Mouse (Mus musculus) urinary bladder, postnatal 36 days (tissue): ENCODE data around the gene Tfb1m.

Experiments
- DNase-seq, 2 experiments: peaks; one replicate each; pipeline ENCODE4 v3.0.0; 2022; ENCODE audit warnings: low spot score in 2 of 2, mixed read lengths in 1 of 2

Tfb1m gene

GRCm38 (mm10) chr17:3557331-3558311 is at the start of gene Tfb1m:
Gene Tfb1m (minus strand): TSS chr17:3557781.
- peak; percentile 97 to 98 for DNase-seq

- DNase-seq: no peak
Observed at GRCm38 (mm10) chr17:3602954-3603672, 45.5 kb upstream of the Tfb1m start.

- no peak for DNase-seq
Observed at GRCm38 (mm10) chr17:3598393-3598792, 40.8 kb upstream of the Tfb1m start.

- DNase-seq: no peak
Observed at GRCm38 (mm10) chr17:3597866-3598265, 40.3 kb upstream of the Tfb1m start.

- no peak for DNase-seq
Observed at GRCm38 (mm10) chr17:3597130-3597529, 39.5 kb upstream of the Tfb1m start.

GRCm38 (mm10) chr17:3570876-3571275 is 13.3 kb upstream of the Tfb1m start:
- DNase-seq: peak; percentile 64 to 70

GRCm38 (mm10) chr17:3562405-3562804 is 4.8 kb upstream of the Tfb1m start:
- no peak for DNase-seq

- DNase-seq: no peak
Observed at GRCm38 (mm10) chr17:3560534-3560933, 3.0 kb upstream of the Tfb1m start.

GRCm38 (mm10) chr17:3558356-3558870 is 832 bp upstream of the Tfb1m start:
- no peak for DNase-seq

GRCm38 (mm10) chr17:3556251-3556650 is 1.3 kb downstream of the Tfb1m start:
- DNase-seq: no peak

- DNase-seq: no peak
Observed at GRCm38 (mm10) chr17:3547725-3548124, 9.9 kb downstream of the Tfb1m start.

- DNase-seq: no peak
Observed at GRCm38 (mm10) chr17:3541033-3541432, 16.5 kb downstream of the Tfb1m start.

GRCm38 (mm10) chr17:3540304-3540703 is 17.3 kb downstream of the Tfb1m start:
- DNase-seq: no peak

GRCm38 (mm10) chr17:3533425-3533824 is 24.2 kb downstream of the Tfb1m start:
- no peak for DNase-seq

- no peak for DNase-seq
Observed at GRCm38 (mm10) chr17:3532254-3532653, 25.3 kb downstream of the Tfb1m start, which contains the start of gene Cldn20. Gene Cldn20 (plus strand): TSS chr17:3532554.

- DNase-seq: no peak
Observed at GRCm38 (mm10) chr17:3531641-3532040, 25.9 kb downstream of the Tfb1m start.

- DNase-seq: no peak
Observed at GRCm38 (mm10) chr17:3530549-3530948, 27.0 kb downstream of the Tfb1m start.

GRCm38 (mm10) chr17:3529523-3529922 is 28.1 kb downstream of the Tfb1m start:
- DNase-seq: no peak

- no peak for DNase-seq
Observed at GRCm38 (mm10) chr17:3527841-3528471, 29.6 kb downstream of the Tfb1m start.

GRCm38 (mm10) chr17:3520344-3520743 is 37.2 kb downstream of the Tfb1m start:
- DNase-seq: no peak

GRCm38 (mm10) chr17:3516406-3516805 is 41.2 kb downstream of the Tfb1m start:
- DNase-seq: no peak

GRCm38 (mm10) chr17:3515851-3516250 is 41.7 kb downstream of the Tfb1m start:
- no peak for DNase-seq
